Mouse (Mus musculus) myocyte (in vitro differentiated cells): ENCODE results near the gene C3ar1. TPM values are rescaled to one million over a fixed set of nuclear protein-coding genes. Genes with fewer than 3 reads are reported as not detected.

Experiments
- H3K27me3 ChIP-seq: one replicate; pipeline ENCODE4 v1.6.1; 2011; ENCODE audit not compliant: control insufficient read depth, insufficient read depth, insufficient read length
- H3K36me3 ChIP-seq: one replicate; pipeline ENCODE4 v1.6.1; 2011; ENCODE audit not compliant: control insufficient read depth, insufficient read depth
- H3K4me2 ChIP-seq: one replicate; pipeline ENCODE4 v1.6.1; 2011; ENCODE audit warnings: low read depth, control low read depth
- H3K4me3 ChIP-seq: one replicate; pipeline ENCODE4 v1.5.1; 2011; ENCODE audit warnings: mild to moderate bottlenecking, control low read depth, moderate library complexity
- H3K79me2 ChIP-seq: one replicate; pipeline ENCODE4 v1.6.1; 2011; ENCODE audit not compliant: control insufficient read depth, insufficient read depth
- H3ac ChIP-seq: one replicate; pipeline ENCODE4 v1.6.1; 2011; ENCODE audit not compliant: control insufficient read depth, insufficient read length
- CEBPB ChIP-seq: IDR thresholded peaks from 2 replicates; pipeline ENCODE4 v1.6.1; 2011; ENCODE audit warnings: mild to moderate bottlenecking, moderate library complexity; ENCODE audit not compliant: poor library complexity, insufficient read depth, severe bottlenecking
- E2F4 ChIP-seq: IDR thresholded peaks from one replicate; pipeline ENCODE4 v1.6.1; 2011; ENCODE audit warnings: mild to moderate bottlenecking, control low read depth, moderate library complexity; ENCODE audit not compliant: insufficient read depth
- MAX ChIP-seq: IDR thresholded peaks from one replicate; pipeline ENCODE4 v1.6.1; 2011; ENCODE audit warnings: low read depth, mild to moderate bottlenecking, control low read depth
- MYOD1 ChIP-seq, 3 experiments: IDR thresholded peaks; one replicate each; pipeline ENCODE4 v1.6.1; 2011; ENCODE audit warnings: control low read depth in 2 of 3, low read depth in 2 of 3, mild to moderate bottlenecking in 2 of 3, moderate library complexity in 1 of 3; ENCODE audit not compliant: insufficient read length in 2 of 3, control insufficient read depth in 1 of 3
- MYOG ChIP-seq, 3 experiments: IDR thresholded peaks; one replicate each; pipeline ENCODE4 v1.6.1; 2011; ENCODE audit warnings: control low read depth in 2 of 3, low read depth in 2 of 3, mild to moderate bottlenecking in 2 of 3; ENCODE audit not compliant: insufficient read length in 2 of 3, control insufficient read depth in 1 of 3, insufficient read depth in 1 of 3
- POLR2A ChIP-seq: IDR thresholded peaks from one replicate; pipeline ENCODE4 v1.6.1; 2011; ENCODE audit warnings: low read depth, mild to moderate bottlenecking, control low read depth, moderate library complexity; ENCODE audit not compliant: insufficient read length
- POLR2AphosphoS2 ChIP-seq: IDR thresholded peaks from one replicate; pipeline ENCODE4 v1.6.1; 2011; ENCODE audit warnings: low read depth, control low read depth; ENCODE audit not compliant: insufficient read length
- REST ChIP-seq: IDR thresholded peaks from one replicate; pipeline ENCODE4 v1.6.1; 2011; ENCODE audit warnings: mild to moderate bottlenecking, control low read depth, moderate library complexity; ENCODE audit not compliant: insufficient read depth, insufficient read length
- SRF ChIP-seq: IDR thresholded peaks from one replicate; pipeline ENCODE4 v1.6.1; 2011; ENCODE audit warnings: low read depth; ENCODE audit not compliant: control insufficient read depth, insufficient read length
- TCF12 ChIP-seq: IDR thresholded peaks from one replicate; pipeline ENCODE4 v1.6.1; 2011; ENCODE audit warnings: mild to moderate bottlenecking, control low read depth; ENCODE audit not compliant: poor library complexity, insufficient read depth, severe bottlenecking
- TCF3 ChIP-seq: IDR thresholded peaks from one replicate; pipeline ENCODE4 v1.6.1; 2011; ENCODE audit warnings: low read depth, control low read depth; ENCODE audit not compliant: insufficient read length
- USF1 ChIP-seq: IDR thresholded peaks from one replicate; pipeline ENCODE4 v1.6.1; 2011; ENCODE audit warnings: low read depth, mild to moderate bottlenecking, control low read depth, moderate library complexity
- polyA plus RNA-seq: library from polyadenylated mRNA; unstranded; fragments of >200 nt; fragmentation: generic; extraction: Trizol; gene quantifications from one replicate; pipeline ENCODE4 v1.2.1, GENCODE M21; 2012; ENCODE audit warnings: missing spikeins

The C3ar1 gene
- 0.19 TPM for polyA plus RNA-seq

DNA sequence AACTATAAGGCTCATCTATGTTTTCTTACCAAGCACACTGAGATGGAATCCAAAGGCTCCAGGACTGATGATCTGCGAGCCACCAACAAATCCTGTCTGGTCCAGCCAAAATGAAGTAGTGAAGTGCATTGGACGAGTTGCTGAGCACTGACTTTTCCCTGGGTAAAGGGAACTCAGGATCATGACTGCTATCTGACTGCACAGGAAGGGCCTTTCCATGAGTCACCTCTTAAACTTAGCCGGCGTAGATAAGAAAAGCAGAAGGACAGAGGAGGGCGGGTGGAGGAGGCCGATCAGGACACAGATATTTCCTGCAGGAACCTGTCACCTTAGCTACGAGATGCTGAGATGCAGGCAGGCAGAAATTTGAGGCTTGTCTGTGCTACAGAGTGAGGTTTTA, at the start of gene C3ar1:
TSS of gene C3ar1 (minus strand) at position 207 of the 400 bp plus-strand sequence.
- Histone ChIP-seq H3K4me3 (no peak within 1 kb of the TSS), H3K27me3 (no peaks in the 10 kb centered on the region), H3ac (no peak within 1 kb of the TSS), H3K36me3 (no peaks in the 10 kb centered on the region), H3K4me2 (peak within 1 kb of the TSS; percentile 41), H3K79me2 (no peaks in the 10 kb centered on the region)
- TF ChIP-seq TCF3 (no peak), MYOD1 (IDR thresholded peaks at IDR 0.05; ENCODE audit: control insufficient read depth in 1 of 3, insufficient read length in 2 of 3, low read depth in 2 of 3) (no peak), E2F4 (no peak), REST (no peak), TCF12 (no peak), USF1 (no peak), SRF (no peak), CEBPB (no peak), MAX (no peak), MYOG (IDR thresholded peaks at IDR 0.05; ENCODE audit: control insufficient read depth in 1 of 3, insufficient read depth in 1 of 3, insufficient read length in 2 of 3, low read depth in 2 of 3) (no peak)

DNA sequence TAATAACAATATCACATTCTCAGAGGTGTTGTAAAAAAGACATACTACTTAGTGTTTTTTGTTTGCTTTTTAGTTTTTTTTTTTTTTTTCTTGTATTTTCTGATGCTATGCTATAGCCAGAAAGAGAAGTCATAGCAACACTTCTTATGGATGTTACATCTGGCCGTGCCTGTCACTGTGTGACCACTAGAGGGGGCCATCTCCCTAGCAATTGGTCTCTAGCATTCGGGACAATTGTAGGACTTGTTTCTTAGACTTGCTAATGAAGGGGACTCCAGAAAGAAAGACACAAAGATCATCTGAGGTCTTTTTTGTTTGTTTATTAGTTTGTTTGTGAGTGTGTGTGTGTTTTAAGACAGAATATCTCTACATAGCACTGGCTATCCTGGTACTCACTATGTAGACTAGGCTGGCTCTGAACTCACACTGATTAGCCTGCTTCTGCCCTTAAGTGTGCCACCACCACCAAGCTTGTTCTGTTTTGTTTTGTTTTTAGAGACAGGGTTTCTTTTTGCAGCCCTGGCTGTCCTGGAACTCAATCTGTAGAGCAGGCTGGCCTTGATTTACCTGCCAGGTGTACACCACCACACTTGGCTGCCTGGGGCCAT, 36.6 kb upstream of the C3ar1 start:
- no peak for TF ChIP-seq CEBPB
- TF ChIP-seq USF1 = no peak
- TF ChIP-seq MYOD1 (IDR thresholded peaks at IDR 0.05; ENCODE audit: control insufficient read depth in 1 of 3, insufficient read length in 2 of 3, low read depth in 2 of 3) = no peak
- no peak for TF ChIP-seq TCF12
- TF ChIP-seq MAX = no peak
- no peak for TF ChIP-seq POLR2AphosphoS2
- TF ChIP-seq MYOG (IDR thresholded peaks at IDR 0.05; ENCODE audit: control insufficient read depth in 1 of 3, insufficient read depth in 1 of 3, insufficient read length in 2 of 3, low read depth in 2 of 3) = no peak
- TF ChIP-seq REST = no peak
- no peak for TF ChIP-seq TCF3
- TF ChIP-seq SRF = no peak
- no peak for TF ChIP-seq E2F4
- TF ChIP-seq POLR2A = no peak
- H3K79me2 ChIP-seq = no peaks in the 10 kb centered on the region
- H3K4me3 ChIP-seq = no peak overlapping the region
- H3ac ChIP-seq = no peak overlapping the region
- H3K4me2 ChIP-seq = no peak overlapping the region
- peaks cover 21% of the 10 kb centered on the region for H3K36me3 ChIP-seq
- no peaks in the 10 kb centered on the region for H3K27me3 ChIP-seq

DNA sequence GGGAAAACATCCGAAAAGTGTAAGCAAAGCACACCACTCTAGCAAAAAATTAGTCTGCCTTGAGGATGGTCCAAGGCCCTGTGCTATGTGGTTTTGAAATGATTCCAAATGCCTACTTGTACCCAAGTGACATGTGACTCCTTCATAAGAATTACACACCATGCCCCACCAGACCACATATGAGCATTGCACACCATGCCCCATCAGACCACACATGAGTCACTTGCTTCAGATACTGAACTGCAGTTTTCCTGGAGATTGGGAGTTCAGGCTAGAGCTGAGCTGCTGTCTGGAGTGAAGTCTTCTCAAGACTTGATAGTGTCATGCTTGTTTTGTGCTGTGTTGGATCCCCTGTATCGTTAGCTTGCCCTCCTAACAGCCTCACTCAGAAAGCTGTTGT, 33.6 kb upstream of the C3ar1 start:
- H3K27me3 ChIP-seq = no peaks in the 10 kb centered on the region
- no peak overlapping the region for H3ac ChIP-seq
- TF ChIP-seq REST = no peak
- no peak for TF ChIP-seq CEBPB
- TF ChIP-seq SRF = no peak
- TF ChIP-seq MYOD1 (IDR thresholded peaks at IDR 0.05; ENCODE audit: control insufficient read depth in 1 of 3, insufficient read length in 2 of 3, low read depth in 2 of 3) = no peak
- TF ChIP-seq USF1 = no peak
- TF ChIP-seq MYOG (IDR thresholded peaks at IDR 0.05; ENCODE audit: control insufficient read depth in 1 of 3, insufficient read depth in 1 of 3, insufficient read length in 2 of 3, low read depth in 2 of 3) = no peak
- TF ChIP-seq TCF12 = no peak
- no peak for TF ChIP-seq POLR2AphosphoS2
- no peak for TF ChIP-seq MAX
- no peak for TF ChIP-seq POLR2A
- H3K79me2 ChIP-seq = no peaks in the 10 kb centered on the region
- H3K36me3 ChIP-seq = peaks cover 37% of the 10 kb centered on the region
- H3K4me3 ChIP-seq = no peak overlapping the region
- H3K4me2 ChIP-seq = no peak overlapping the region

DNA sequence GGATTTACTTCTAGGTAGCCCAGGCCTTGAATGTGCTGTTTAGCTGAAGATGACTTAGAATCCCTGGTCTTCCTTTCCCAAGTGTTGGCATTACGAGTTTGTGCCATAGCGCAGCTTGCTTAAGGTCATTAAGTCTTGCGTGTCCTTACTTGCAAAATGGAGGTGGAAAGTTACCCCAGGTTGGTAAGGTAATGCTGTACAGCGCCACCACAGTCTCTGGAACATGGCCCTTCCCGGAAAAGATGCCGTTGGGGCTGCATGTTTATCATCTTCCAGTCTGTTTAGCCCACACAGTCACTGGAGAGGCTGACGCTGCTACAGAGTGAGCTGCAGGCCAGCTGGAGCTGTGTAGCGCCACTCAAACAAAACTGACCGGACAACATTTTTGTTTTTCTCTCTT, 27.6 kb upstream of the C3ar1 start:
- Histone ChIP-seq H3K79me2 (peaks cover 14% of the 10 kb centered on the region), H3K4me2 (no peak overlapping the region), H3K27me3 (no peaks in the 10 kb centered on the region), H3K36me3 (peaks cover 65% of the 10 kb centered on the region), H3K4me3 (no peak overlapping the region), H3ac (no peak overlapping the region)
- TF ChIP-seq TCF3 (no peak), MAX (no peak), USF1 (no peak), TCF12 (no peak)

DNA sequence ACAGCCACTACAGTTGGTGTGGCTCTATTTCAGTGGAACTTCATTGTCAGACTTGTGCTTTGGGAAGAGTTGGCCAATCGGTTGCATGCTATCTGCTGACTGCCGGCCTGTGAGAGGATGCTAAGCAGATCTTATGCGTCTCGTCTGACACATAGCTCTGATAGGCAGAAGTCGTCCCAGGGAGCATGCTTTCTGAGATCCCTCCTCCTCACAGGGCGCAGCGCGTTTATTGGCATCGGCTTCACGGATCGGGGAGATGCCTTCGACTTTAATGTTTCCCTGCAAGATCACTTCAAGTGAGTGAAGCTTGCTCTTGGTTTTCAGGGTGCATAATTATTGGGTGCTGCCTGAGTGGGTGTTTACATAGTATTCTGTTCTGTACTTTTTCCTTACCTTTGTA, 25.3 kb upstream of the C3ar1 start:
- H3K4me3 ChIP-seq = no peak overlapping the region
- no peaks in the 10 kb centered on the region for H3K27me3 ChIP-seq
- peaks cover 36% of the 10 kb centered on the region for H3K79me2 ChIP-seq
- TF ChIP-seq MAX = no peak
- no peak for TF ChIP-seq MYOG (IDR thresholded peaks at IDR 0.05; ENCODE audit: control insufficient read depth in 1 of 3, insufficient read depth in 1 of 3, insufficient read length in 2 of 3, low read depth in 2 of 3)
- no peak for TF ChIP-seq USF1
- TF ChIP-seq E2F4 = no peak
- TF ChIP-seq TCF12 = no peak
- TF ChIP-seq CEBPB = no peak
- no peak for TF ChIP-seq TCF3
- TF ChIP-seq REST = no peak
- H3K36me3 ChIP-seq = peaks cover 51% of the 10 kb centered on the region
- no peak overlapping the region for H3ac ChIP-seq
- H3K4me2 ChIP-seq = no peak overlapping the region
